Mouse (Mus musculus): ENCODE results near the gene Gal3st2c. TPM values are rescaled to one million over a fixed set of nuclear protein-coding genes. Genes with fewer than 3 reads are reported as not detected.
"Not testable (repeated sequence)": the region's sequence is repeated elsewhere in the genome, so short reads cannot be mapped to it uniquely, and the experiment has no call there.

Gal3st2c gene
- polyA plus RNA-seq, 1 experiment from 2014 or later = not detected

DNA sequence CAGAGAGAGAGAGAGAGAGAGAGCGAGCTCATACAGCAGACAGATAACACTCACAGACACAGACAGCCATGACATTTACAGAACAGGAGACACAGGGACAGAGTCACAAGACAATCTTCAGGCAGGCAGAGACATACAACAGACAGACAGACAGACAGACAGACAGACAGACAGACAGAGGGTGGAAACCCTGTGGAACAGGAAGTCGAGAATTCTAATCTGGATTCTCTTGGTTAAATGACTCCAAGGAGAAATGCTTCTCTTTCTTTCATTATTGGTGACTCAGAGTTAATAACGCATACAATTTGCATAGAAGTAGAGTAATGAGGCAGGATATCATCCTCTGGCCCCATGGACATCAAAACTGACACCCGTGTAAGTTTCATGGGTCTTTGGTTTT, 56.2 kb downstream of the Gal3st2c start:
- ATAC-seq (ENCODE audit: insufficient number of reproducible peaks, low FRiP score, low TSS enrichment, low read depth) = no peak
- no peaks in the 10 kb centered on the region for H3K4me1 ChIP-seq
- no peaks in the 10 kb centered on the region for H3K27me3 ChIP-seq
- no peak overlapping the region for H3K4me3 ChIP-seq (replicated peaks)
- H3K27ac ChIP-seq (replicated peaks) = no peak overlapping the region
- no peak overlapping the region for H3K9ac ChIP-seq
- no peaks in the 10 kb centered on the region for H3K9me3 ChIP-seq (replicated peaks)
- no peaks in the 10 kb centered on the region for H3K36me3 ChIP-seq
- WGBS = 79% methylated on average over 4 of the region's 4 CpGs
- no peak overlapping the region for H3K4me2 ChIP-seq (replicated peaks)

DNA sequence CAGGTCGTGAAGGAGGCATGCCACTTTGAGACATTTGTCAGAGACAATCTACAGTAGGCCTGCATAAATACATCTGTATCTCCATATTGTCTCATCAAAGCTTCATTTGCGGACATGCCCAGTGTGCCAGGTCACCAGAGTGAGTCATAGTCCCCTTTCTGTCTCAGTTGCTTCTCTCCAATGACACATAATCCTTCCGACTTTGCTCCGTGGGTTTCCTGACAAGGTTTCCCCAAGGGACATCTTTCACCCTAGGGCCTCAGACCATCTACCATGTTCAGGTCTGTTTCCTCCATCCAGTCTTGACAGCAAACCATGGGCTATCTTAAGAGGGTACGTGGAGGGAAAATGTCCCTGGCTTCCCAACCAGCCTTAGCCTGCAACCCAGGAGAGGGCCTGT, 60.8 kb downstream of the Gal3st2c start:
- 84% methylated on average over 5 of the region's 5 CpGs for WGBS
- Histone ChIP-seq H3K4me2 (replicated peaks) (no peak overlapping the region), H3K36me3 (no peaks in the 10 kb centered on the region), H3K27ac (replicated peaks) (no peak overlapping the region), H3K27me3 (no peaks in the 10 kb centered on the region), H3K9ac (no peak overlapping the region), H3K9me3 (replicated peaks) (no peaks in the 10 kb centered on the region), H3K4me3 (replicated peaks) (no peak overlapping the region), H3K4me1 (no peaks in the 10 kb centered on the region)
- no peak for ATAC-seq (ENCODE audit: insufficient number of reproducible peaks, low FRiP score, low TSS enrichment, low read depth)

DNA sequence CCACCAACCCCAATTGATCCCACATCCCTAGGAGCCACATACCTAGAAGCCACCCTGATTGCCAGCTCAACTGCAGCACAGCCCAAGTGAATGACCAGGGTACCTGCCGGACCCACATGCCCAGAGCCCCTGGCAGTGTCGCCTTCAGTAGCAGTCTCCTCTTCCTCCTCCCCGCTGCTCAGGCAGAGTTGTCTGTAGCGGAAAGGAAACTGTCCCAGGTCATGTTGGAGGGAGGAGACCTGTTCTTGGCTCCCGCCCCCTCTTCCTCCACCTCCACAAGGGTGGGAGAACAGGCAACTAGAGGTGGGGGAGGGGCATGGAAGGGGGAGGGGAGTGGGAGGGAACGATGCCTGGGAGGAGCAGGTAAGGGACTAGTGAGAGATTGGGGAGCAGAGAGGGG, 62.1 kb downstream of the Gal3st2c start, which contains the start of gene Pdcd1:
Gene Pdcd1 (minus strand): TSS at position 181 of the 400 bp plus-strand sequence.
- Histone ChIP-seq H3K4me2 (replicated peaks) (no peak within 1 kb of the TSS), H3K27me3 (no peaks in the 10 kb centered on the region), H3K27ac (replicated peaks) (no peak within 1 kb of the TSS), H3K9ac (no peak within 1 kb of the TSS), H3K36me3 (no peaks in the 10 kb centered on the region), H3K4me3 (replicated peaks) (no peak within 1 kb of the TSS), H3K9me3 (replicated peaks) (no peaks in the 10 kb centered on the region), H3K4me1 (no peaks in the 10 kb centered on the region)
- ATAC-seq (ENCODE audit: insufficient number of reproducible peaks, low FRiP score, low TSS enrichment, low read depth) = no peak
- WGBS = 57% methylated on average over 6 of the region's 6 CpGs

DNA sequence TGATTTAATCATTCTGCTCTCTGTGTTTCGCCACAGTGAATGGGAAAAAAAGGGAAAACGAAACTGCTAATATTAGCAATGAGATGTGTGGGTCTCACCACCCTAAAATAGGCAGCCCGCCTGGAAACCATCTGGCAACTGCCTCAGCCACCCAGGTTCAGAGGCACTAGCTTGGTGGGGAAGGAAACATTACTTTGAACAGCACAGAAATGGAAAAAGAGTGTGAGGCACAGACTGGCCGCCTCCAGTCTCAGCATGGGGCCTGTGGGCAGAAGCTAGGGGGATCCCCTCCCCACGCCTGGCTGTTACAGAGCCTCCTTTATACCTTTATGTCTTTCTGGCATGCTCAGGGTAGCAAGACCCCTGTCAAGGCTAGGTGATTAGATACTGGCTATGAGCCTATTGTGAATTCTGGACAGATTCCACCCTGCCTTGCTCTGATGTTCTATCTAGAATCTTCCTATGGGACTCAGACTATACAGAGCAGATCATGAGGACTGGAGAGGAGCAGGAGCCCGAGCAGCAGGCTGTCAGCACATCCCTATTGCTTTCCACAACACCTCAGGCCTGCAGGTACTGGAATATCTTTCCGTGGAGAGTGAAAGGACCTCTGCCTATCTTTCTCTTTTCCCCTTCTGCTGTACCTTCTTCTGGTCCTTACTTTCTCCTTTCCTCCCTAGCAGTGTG, 63.4 kb downstream of the Gal3st2c start:
- Histone ChIP-seq H3K4me1 (no peaks in the 10 kb centered on the region), H3K9me3 (replicated peaks) (no peaks in the 10 kb centered on the region), H3K4me2 (replicated peaks) (no peak overlapping the region), H3K27ac (replicated peaks) (no peak overlapping the region), H3K27me3 (no peaks in the 10 kb centered on the region), H3K36me3 (no peaks in the 10 kb centered on the region), H3K4me3 (replicated peaks) (no peak overlapping the region), H3K9ac (no peak overlapping the region)
- no peak for ATAC-seq (ENCODE audit: insufficient number of reproducible peaks, low FRiP score, low TSS enrichment, low read depth)
- WGBS = 48% methylated on average over 7 of the region's 7 CpGs

DNA sequence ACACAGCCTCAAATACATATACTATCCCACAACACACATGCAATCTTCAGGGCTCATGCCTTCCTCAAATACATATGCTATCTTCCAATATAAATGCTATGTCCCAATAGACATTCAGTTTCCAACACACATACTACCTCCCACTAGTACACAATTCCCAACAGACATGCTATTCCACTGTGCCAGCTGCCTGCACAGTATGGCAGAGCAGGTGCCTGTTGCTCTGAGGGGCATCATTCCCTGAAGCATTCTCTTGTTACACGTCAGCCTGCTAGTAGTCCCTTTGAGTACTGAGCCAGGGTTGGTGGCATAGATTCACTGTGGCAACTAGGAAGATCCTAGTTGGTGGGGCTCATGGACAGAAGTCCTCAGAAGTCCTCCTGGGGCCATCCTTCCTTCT, 64.2 kb downstream of the Gal3st2c start:
- Histone ChIP-seq H3K9ac (no peak overlapping the region), H3K9me3 (replicated peaks) (no peaks in the 10 kb centered on the region), H3K27ac (replicated peaks) (no peak overlapping the region), H3K4me3 (replicated peaks) (no peak overlapping the region), H3K36me3 (no peaks in the 10 kb centered on the region), H3K4me2 (replicated peaks) (no peak overlapping the region), H3K4me1 (no peaks in the 10 kb centered on the region), H3K27me3 (no peaks in the 10 kb centered on the region)
- ATAC-seq (ENCODE audit: insufficient number of reproducible peaks, low FRiP score, low TSS enrichment, low read depth) = no peak
- WGBS = 62% methylated on average over 1 of the region's 1 CpGs

DNA sequence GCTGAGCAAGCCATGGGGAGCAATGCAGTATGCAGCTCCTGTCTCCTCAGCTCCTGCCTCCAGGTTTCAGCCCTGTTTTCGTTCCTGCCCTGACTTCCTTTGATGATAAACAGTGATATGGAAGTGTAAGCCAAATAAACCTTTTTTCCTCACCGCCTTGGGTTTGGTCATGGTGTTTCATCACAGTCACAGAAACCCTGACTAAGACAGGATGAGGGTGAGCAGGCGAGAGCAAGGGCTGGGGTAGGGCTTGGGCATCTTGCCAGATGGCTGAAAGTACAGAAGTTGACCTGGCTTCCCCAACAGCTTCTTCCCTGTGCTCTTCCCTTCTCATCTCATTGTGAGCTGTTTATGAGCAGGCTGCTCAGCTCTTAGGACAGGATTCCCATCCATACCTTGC, 65.7 kb downstream of the Gal3st2c start:
- ATAC-seq (ENCODE audit: insufficient number of reproducible peaks, low FRiP score, low TSS enrichment, low read depth) = no peak
- Histone ChIP-seq H3K9me3 (replicated peaks) (no peaks in the 10 kb centered on the region), H3K36me3 (no peaks in the 10 kb centered on the region), H3K4me2 (replicated peaks) (no peak overlapping the region), H3K27me3 (no peaks in the 10 kb centered on the region), H3K4me1 (no peaks in the 10 kb centered on the region), H3K4me3 (replicated peaks) (no peak overlapping the region), H3K27ac (replicated peaks) (no peak overlapping the region), H3K9ac (no peak overlapping the region)
- 59% methylated on average over 3 of the region's 3 CpGs for WGBS

DNA sequence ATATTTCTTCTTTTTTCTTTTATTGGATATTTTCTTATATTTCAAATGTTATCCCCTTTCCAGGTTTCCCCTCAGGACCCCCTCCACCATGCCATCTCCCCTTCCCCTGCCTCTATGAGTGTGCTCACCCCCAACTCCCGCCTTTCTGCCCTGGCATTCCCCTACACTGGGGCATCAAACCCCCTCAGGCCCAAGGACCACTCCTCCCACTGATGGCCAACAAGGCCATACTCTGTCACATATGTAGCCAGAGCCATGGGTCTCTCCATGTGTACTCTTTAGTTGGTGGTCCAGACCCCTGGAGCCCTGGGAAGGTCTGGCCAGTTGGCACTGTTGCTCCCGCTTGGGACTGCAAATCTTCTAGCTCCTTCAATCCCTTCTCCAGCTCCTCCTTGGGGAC, 67.1 kb downstream of the Gal3st2c start:
- no peak overlapping the region for H3K4me2 ChIP-seq (replicated peaks)
- no peak overlapping the region for H3K9ac ChIP-seq
- H3K36me3 ChIP-seq = no peaks in the 10 kb centered on the region
- no peak for ATAC-seq (ENCODE audit: insufficient number of reproducible peaks, low FRiP score, low TSS enrichment, low read depth)
- WGBS = 88% methylated on average over 2 of the region's 2 CpGs
- H3K9me3 ChIP-seq (replicated peaks) = no peaks in the 10 kb centered on the region
- no peak overlapping the region for H3K4me3 ChIP-seq (replicated peaks)
- no peak overlapping the region for H3K27ac ChIP-seq (replicated peaks)
- H3K4me1 ChIP-seq = no peaks in the 10 kb centered on the region
- H3K27me3 ChIP-seq = no peaks in the 10 kb centered on the region

DNA sequence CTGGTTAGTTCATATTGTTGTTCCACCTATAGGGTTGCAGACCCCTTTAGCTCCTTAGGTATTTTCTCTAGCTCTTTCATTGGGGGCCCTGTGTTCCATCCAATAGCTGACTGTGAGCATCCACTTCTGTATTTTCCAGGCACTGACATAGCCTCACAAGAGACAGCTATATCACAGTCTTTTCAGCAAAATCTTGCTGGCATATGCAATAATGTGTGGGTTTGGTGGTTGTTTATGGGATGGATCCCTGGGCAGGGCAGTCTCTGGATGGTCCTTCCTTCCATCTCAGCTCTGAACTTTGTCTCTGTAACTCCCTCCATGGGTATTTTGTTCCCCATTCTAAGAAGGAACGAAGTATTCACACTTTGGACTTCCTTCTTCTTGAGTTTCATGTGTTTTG, 68.0 kb downstream of the Gal3st2c start:
- WGBS = 78% methylated on average over 1 of the region's 1 CpGs

More for the DNA sequence above, 68.0 kb downstream of the Gal3st2c start:
- H3K4me3 ChIP-seq (replicated peaks); ATAC-seq (ENCODE audit: insufficient number of reproducible peaks, low FRiP score, low TSS enrichment, low read depth); H3K9me3 ChIP-seq (replicated peaks); H3K4me2 ChIP-seq (replicated peaks); H3K36me3 ChIP-seq; H3K27ac ChIP-seq (replicated peaks); H3K9ac ChIP-seq; H3K27me3 ChIP-seq; H3K4me1 ChIP-seq: not testable (repeated sequence)

Other genes starting within 250 kb of the Gal3st2c start
- 77.2 and 78.5 TPM in 2 replicates for gene Atg4b, start 239.0 kb upstream of the Gal3st2c start, polyA plus RNA-seq (2015; fragmentation: Nextera tagmentation; extraction: Ambion mirVana)
- 55.6 and 59.0 TPM in 2 replicates for gene Thap4, start 235.6 kb upstream of the Gal3st2c start, polyA plus RNA-seq (2015; fragmentation: Nextera tagmentation; extraction: Ambion mirVana)
- gene Dtymk, start 188.6 kb upstream of the Gal3st2c start, polyA plus RNA-seq (2015; fragmentation: Nextera tagmentation; extraction: Ambion mirVana) = 208 and 218 TPM in 2 replicates
- 13.9 and 14.9 TPM in 2 replicates for gene Ing5, start 186.5 kb upstream of the Gal3st2c start, polyA plus RNA-seq (2015; fragmentation: Nextera tagmentation; extraction: Ambion mirVana)
- 18.5 and 18.8 TPM in 2 replicates for gene D2hgdh, start 165.6 kb upstream of the Gal3st2c start, polyA plus RNA-seq (2015; fragmentation: Nextera tagmentation; extraction: Ambion mirVana)
- 0.18 and 0.92 TPM in 2 replicates for gene Gal3st2, start 129.2 kb upstream of the Gal3st2c start, polyA plus RNA-seq (2015; fragmentation: Nextera tagmentation; extraction: Ambion mirVana)
- gene Gal3st2b, start 72.2 kb upstream of the Gal3st2c start, polyA plus RNA-seq (2015; fragmentation: Nextera tagmentation; extraction: Ambion mirVana) = 0.12 and 0.29 TPM in 2 replicates
- not detected in 2 replicates for gene Neu4, start 29.9 kb downstream of the Gal3st2c start, polyA plus RNA-seq (2015; fragmentation: Nextera tagmentation; extraction: Ambion mirVana)
- 0.11 and 0.13 TPM in 2 replicates for gene Pdcd1, start 62.0 kb downstream of the Gal3st2c start, polyA plus RNA-seq (2015; fragmentation: Nextera tagmentation; extraction: Ambion mirVana)